Mouse (Mus musculus) right cerebral cortex, adult 18-20 months (tissue): ENCODE data around the gene Edem1.

Source experiments
- DNase-seq: peaks from one replicate; pipeline ENCODE4 v3.0.0; 2022; ENCODE audit warnings: mixed read lengths

Gene Edem1

DNA sequence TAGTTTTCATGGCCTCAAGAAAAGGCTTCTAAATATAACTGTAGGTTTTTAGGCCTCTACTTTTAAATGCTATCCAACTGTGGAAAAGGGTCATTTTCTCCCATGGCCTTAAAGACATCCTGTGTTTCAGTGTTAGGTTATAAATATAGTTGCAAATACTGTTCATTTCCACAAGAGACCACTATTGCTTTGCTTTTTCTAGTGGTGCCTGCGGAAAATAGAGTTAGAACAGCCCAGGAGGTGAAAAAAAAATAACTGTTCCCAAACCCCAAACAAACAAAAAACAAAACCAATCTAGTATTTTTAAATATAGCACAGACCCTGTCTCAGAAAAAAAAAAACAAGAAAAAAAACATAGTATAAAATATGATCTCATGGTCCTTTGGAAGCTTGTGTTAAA is 46.9 kb downstream of the Edem1 start:
- DNase-seq = no peak

- DNase-seq = no peak
These were observed 47.6 kb downstream of the Edem1 start for GRCm38 (mm10) chr6:108876052-108876451.

- no peak for DNase-seq
These were observed 48.0 kb downstream of the Edem1 start for GRCm38 (mm10) chr6:108876486-108876885.

DNA sequence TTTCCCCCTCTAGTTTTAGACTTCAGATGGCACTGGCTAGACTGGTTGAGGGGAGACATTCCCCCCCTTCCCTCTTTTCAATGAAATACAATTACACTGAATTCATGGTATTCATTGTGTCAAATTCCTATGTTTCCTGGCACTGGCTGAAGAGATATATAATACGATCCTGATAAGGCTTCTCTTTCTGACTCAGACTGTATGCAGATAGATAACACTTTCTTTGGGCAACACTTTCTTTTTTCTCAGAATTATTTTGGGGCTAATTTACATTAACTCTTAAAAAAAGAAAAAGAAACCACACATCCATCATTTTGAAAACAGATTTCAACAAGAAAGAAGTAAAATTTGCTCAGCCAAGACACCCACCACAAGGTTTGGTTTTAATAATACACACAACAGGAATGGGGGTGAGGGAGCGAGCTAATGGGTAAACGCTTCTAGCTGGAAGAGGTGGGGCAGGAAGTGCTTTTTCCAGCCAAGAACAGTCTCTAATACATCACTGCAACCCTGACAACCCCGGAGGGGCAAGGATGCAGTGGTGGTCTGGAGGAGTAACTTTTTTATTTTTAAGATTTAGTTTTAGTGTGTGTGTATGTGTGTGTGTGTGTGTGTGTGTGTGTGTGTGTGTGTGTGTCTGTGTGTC is 52.0 kb downstream of the Edem1 start:
- DNase-seq = no peak

GRCm38 (mm10) chr6:108881074-108881473 is 52.6 kb downstream of the Edem1 start:
- no peak for DNase-seq

GRCm38 (mm10) chr6:108883826-108884225 is 55.4 kb downstream of the Edem1 start:
- no peak for DNase-seq

GRCm38 (mm10) chr6:108884603-108885002 is 56.2 kb downstream of the Edem1 start:
- DNase-seq = no peak

GRCm38 (mm10) chr6:108886346-108886745 is 57.9 kb downstream of the Edem1 start:
- no peak for DNase-seq

- DNase-seq = no peak
These were observed 64.1 kb downstream of the Edem1 start for GRCm38 (mm10) chr6:108892589-108892988.

DNA sequence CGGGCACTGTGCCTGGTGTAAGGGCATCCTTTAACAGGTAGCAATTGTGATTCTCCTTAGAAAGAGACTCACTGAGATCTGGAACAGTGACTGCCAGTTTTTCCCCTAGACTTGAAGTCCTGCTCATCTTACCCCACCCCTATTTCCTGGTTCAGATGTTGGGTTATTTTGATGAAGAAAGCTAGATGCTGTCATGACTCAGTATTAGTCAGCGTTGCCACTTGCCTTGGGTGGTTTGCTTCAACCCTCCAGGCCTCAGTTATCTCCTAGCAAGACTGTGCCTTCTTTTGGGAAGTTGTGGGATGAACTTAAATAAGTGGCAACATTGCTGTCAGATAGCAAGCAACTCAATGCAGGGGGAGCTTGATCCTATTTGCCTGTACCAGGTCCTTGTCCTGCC is 66.7 kb downstream of the Edem1 start:
- DNase-seq = no peak

GRCm38 (mm10) chr6:108895976-108896375 is 67.5 kb downstream of the Edem1 start:
- DNase-seq = no peak

DNA sequence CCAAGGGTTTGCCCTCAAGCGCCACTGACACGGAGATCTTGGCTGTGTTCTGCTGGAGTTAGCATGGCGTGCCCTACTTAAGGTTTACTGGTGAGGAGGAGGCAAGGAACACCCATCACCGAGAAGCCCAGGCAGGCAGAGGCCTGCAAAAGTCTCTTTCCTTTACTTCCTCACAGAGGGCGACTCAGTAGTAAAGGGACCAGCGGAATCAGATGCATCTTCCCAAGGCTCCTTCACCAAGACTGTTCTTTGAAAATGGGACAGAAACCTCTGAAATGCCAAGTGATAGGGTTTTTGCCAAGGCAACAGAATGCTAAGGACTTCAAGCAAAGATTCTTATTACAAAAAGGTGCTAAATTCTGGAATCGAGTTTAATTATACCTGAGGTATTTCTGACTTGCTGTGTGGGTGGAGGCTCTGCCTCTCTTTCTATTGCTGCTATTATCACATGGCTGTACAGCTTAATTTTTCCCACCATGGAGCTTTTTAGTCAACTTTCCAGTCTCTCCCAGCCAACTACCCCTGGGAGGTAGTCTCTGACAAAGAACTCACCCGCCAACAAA is 68.2 kb downstream of the Edem1 start:
- DNase-seq = peak; percentile 39

DNA sequence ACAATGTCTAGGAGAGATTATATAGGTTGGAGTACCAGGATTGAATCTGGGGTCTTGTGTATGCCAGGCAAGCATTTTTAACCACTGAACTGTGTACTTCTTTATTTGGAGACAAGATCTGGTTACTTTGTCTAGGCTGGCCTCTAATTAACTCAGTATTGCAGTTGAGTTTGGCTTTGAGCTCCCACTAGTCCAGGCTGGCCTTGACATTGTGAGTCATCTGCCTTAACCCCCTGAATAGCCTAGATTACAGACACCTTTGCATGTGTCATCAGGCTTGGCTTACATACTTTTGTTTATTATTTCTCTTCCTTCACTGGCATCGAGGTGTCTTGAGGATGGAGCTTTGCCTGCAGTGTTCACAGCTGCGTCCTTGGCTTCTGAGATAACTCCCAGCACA is 70.8 kb downstream of the Edem1 start:
- no peak for DNase-seq

- no peak for DNase-seq
These were observed 73.7 kb downstream of the Edem1 start for GRCm38 (mm10) chr6:108902124-108902523.

DNA sequence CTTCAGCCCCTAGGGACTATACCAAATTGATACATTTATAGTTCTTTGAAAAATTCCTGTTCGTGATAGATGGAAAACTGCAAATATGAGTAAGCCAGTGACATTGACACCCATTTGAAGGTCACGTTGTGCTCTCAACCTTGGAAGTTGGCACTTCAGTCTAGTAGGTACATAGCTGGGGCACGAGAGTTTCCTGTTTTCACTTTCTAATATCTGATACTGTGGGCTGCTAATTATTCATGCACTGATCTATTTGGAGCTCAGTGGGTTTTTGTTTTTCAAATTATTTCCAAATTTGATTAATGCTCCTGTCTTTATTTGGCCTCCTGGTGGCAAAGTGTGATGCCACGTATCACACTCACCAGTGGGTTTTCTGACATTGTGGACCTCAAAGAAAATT is 74.8 kb downstream of the Edem1 start:
- DNase-seq = no peak

- DNase-seq = no peak
These were observed 78.1 kb downstream of the Edem1 start for GRCm38 (mm10) chr6:108906539-108906938.
